ENCODE assay signal across 8 mouse cellular contexts in genomic region chr1:180215044-180215443, GRCm38 (mm10). TPM values are rescaled to one million over a fixed set of nuclear protein-coding genes. Genes with fewer than 3 reads are reported as not detected.
DNase-seq lines count a peak whose midpoint lies in the region; ATAC-seq lines count a peak whose summit lies in the region.

No protein-coding gene starts in this region.

- no peaks in the 10 kb centered on the region for H3K27me3 ChIP-seq in forebrain, embryonic 15.5 days
- no peaks in the 10 kb centered on the region for H3K27me3 ChIP-seq in hindbrain, embryonic 11.5 days (ENCODE audit: control insufficient read depth, insufficient read depth, low read length)

- no peak overlapping the region for H3K27ac ChIP-seq in forebrain, embryonic 15.5 days (replicated peaks)
- no peak overlapping the region for H3K27ac ChIP-seq in hindbrain, embryonic 11.5 days (ENCODE audit: low read depth, low read length)

- H3K36me3 ChIP-seq in forebrain, embryonic 15.5 days: no peaks in the 10 kb centered on the region
- H3K36me3 ChIP-seq in hindbrain, embryonic 11.5 days (ENCODE audit: control insufficient read depth, insufficient read depth, low read length): no peaks in the 10 kb centered on the region

- H3K9ac ChIP-seq in forebrain, embryonic 15.5 days (replicated peaks): no peak overlapping the region
- no peak overlapping the region for H3K9ac ChIP-seq in hindbrain, embryonic 11.5 days (ENCODE audit: low read depth, low read length)

- ATAC-seq in forebrain, embryonic 15.5 days (replicated peaks): 0 out of 2 replicates have a peak, but pooled peaks have one; percentile 38
- ATAC-seq in hindbrain, embryonic 11.5 days (ENCODE audit: low FRiP score): no peak

- no peak overlapping the region for H3K4me3 ChIP-seq in forebrain, embryonic 15.5 days
- no peak overlapping the region for H3K4me3 ChIP-seq in hindbrain, embryonic 11.5 days (ENCODE audit: low read depth, low read length)

- peak; percentile 80 for DNase-seq in MN1 (ENCODE audit: low spot score)
- DNase-seq in cerebellum, adult 11 months: peak; percentile 52
- peak; percentile 76 for DNase-seq in hindbrain, embryonic 11.5 days (ENCODE audit: low spot score)
- DNase-seq in layer of hippocampus, adult 9-11 months: peak; percentile 50
- peak; percentile 70 for DNase-seq in lung, postnatal 14 days
- peak; percentile 89 for DNase-seq in retina, embryonic 14.5 days (ENCODE audit: low spot score)
- peak; percentile 64 for DNase-seq in urinary bladder, postnatal 25 days (ENCODE audit: low spot score)

- no peaks in the 10 kb centered on the region for H3K9me3 ChIP-seq in forebrain, embryonic 15.5 days
- H3K9me3 ChIP-seq in hindbrain, embryonic 11.5 days (ENCODE audit: control insufficient read depth, low read length): no peaks in the 10 kb centered on the region

- no peaks in the 10 kb centered on the region for H3K4me1 ChIP-seq in forebrain, embryonic 15.5 days
- H3K4me1 ChIP-seq in hindbrain, embryonic 11.5 days (replicated peaks; ENCODE audit: control insufficient read depth, insufficient read depth, low read length): no peaks in the 10 kb centered on the region

- 21% methylated on average over 4 of the region's 4 CpGs for WGBS in forebrain, embryonic 15.5 days
- WGBS in hindbrain, embryonic 11.5 days: 28% methylated on average over 4 of the region's 4 CpGs

- H3K4me2 ChIP-seq in forebrain, embryonic 15.5 days (replicated peaks): no peak overlapping the region
- H3K4me2 ChIP-seq in hindbrain, embryonic 11.5 days (replicated peaks; ENCODE audit: low read depth, low read length): no peak overlapping the region

RNA-seq across cellular contexts. Expression of gene Coq8a, which starts 15.6 kb away (rescaled TPM):
- 4.5 and 4.6 TPM in 2 replicates for polyA plus RNA-seq in forebrain, embryonic 15.5 days (2015; fragmentation: Nextera tagmentation; extraction: Ambion mirVana)
- 1.7 and 2.3 TPM in 2 replicates for polyA plus RNA-seq in hindbrain, embryonic 11.5 days (2014; fragmentation: Nextera tagmentation; extraction: Ambion mirVana)

RNA-seq across cellular contexts. Expression of gene Psen2, which starts 48.2 kb away (rescaled TPM):
- 9.9 and 13.8 TPM in 2 replicates for polyA plus RNA-seq in forebrain, embryonic 15.5 days (2015; fragmentation: Nextera tagmentation; extraction: Ambion mirVana)
- 4.4 and 6.9 TPM in 2 replicates for polyA plus RNA-seq in hindbrain, embryonic 11.5 days (2014; fragmentation: Nextera tagmentation; extraction: Ambion mirVana)
